Mouse (Mus musculus) forebrain, postnatal 0 days (tissue): Measurements from ENCODE around the gene Mzf1. TPM values are rescaled to one million over a fixed set of nuclear protein-coding genes. Genes with fewer than 3 reads are reported as not detected.

Experiments
- ATAC-seq: fragments of 200-750 bp; cut with Nextera tagmentation; 2 replicates; pipeline ENCODE4 v1.8.0; 2017; ENCODE audit warnings: mild to moderate bottlenecking, moderate library complexity
- DNase-seq: peaks from one replicate; pipeline ENCODE4 v3.0.0-alpha.2; 2015
- H3K27ac ChIP-seq: fragments of 300-500 bp; sonication (generic); 2 replicates; pipeline ENCODE4 v1.5.1; 2014; ENCODE audit warnings: low read depth, mild to moderate bottlenecking, antibody characterized with exemption, low read length, moderate library complexity, mixed read lengths
- H3K27me3 ChIP-seq: fragments of 300-500 bp; sonication (generic); 2 replicates; pipeline ENCODE4 v1.6.1; 2014; ENCODE audit warnings: mild to moderate bottlenecking, low read length, mixed read lengths; ENCODE audit not compliant: insufficient read depth
- H3K36me3 ChIP-seq: fragments of 300-500 bp; sonication (generic); 2 replicates; pipeline ENCODE4 v1.6.1; 2014; ENCODE audit warnings: mild to moderate bottlenecking, moderate library complexity; ENCODE audit not compliant: insufficient read depth
- H3K4me1 ChIP-seq: fragments of 300-500 bp; sonication (generic); 2 replicates; pipeline ENCODE4 v1.6.1; 2014; ENCODE audit warnings: antibody characterized with exemption; ENCODE audit not compliant: insufficient read depth
- H3K4me2 ChIP-seq: fragments of 300-500 bp; sonication (generic); 2 replicates; pipeline ENCODE4 v1.6.1; 2014; ENCODE audit warnings: low read depth, mild to moderate bottlenecking, moderate library complexity
- H3K4me3 ChIP-seq: fragments of 300-500 bp; sonication (generic); 2 replicates; pipeline ENCODE4 v1.5.1; 2014; ENCODE audit warnings: low read depth, low read length, mixed read lengths
- H3K9ac ChIP-seq: fragments of 300-500 bp; sonication (generic); 2 replicates; pipeline ENCODE4 v1.6.1; 2014; ENCODE audit warnings: mild to moderate bottlenecking
- H3K9me3 ChIP-seq: fragments of 300-500 bp; sonication (generic); 2 replicates; pipeline ENCODE4 v1.6.1; 2016; ENCODE audit warnings: low read length
- CTCF ChIP-seq: sonication (generic); IDR thresholded peaks from 2 replicates; pipeline ENCODE4 v1.5.1; 2016; ENCODE audit warnings: antibody characterized with exemption, control low read depth, low read depth
- WGBS: fragments of 180-500 bp; shearing (Covaris S2); extraction: QIAGEN DNeasy Blood & Tissue Kit; methylation state at CpG from one replicate; pipeline ENCODE4 v1.1.7; 2014; 5-methylcytosine and 5-hydroxymethylcytosine counted together
- polyA plus RNA-seq: library from polyadenylated mRNA; unstranded; fragments of >200 nt; fragmentation: Nextera tagmentation; extraction: Ambion mirVana; gene quantifications from 2 replicates; pipeline ENCODE4 v1.2.1, GENCODE M21; 2015
- total RNA-seq: library from RNA; depleted of rRNA; stranded (reverse); fragments of >200 nt; gene quantifications from 2 replicates; pipeline ENCODE4 v1.2.3, GENCODE M21; 2014

The Mzf1 gene
- total and polyA plus RNA-seq, 2 experiments from 2014 or later: 12.9 to 15.1 TPM

DNA sequence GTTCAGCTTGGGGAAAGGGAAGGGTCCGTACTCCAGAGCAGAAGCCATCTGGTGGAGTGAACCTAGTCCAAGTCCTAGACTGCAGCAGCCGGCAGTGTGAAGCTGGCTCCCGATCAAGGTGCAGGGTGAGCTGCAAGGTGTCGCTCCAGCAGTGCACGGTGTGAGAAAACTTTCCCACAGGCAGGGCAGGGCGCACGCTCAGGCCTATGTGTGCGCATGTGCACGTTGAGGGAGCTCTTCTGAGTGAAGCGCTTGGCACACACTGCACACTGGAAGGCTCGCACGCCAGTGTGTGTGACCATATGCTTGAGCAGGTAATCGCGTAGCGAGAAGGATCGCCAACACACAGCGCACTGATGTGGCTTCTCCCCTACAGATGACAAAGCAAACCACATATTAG lies 48.6 kb downstream of the Mzf1 start:
- Histone ChIP-seq H3K27me3 (no peaks in the 10 kb centered on the region), H3K4me2 (no peak overlapping the region), H3K4me3 (no peak overlapping the region), H3K9me3 (no peaks in the 10 kb centered on the region), H3K9ac (no peak overlapping the region), H3K4me1 (0 out of 2 replicates have a peak, but pooled peaks cover 6% of the 10 kb centered on the region), H3K36me3 (peaks cover 35% of the 10 kb centered on the region), H3K27ac (no peak overlapping the region)
- no peak for TF ChIP-seq CTCF
- 81% methylated on average over 17 of the region's 17 CpGs for WGBS
- ATAC-seq: no peak
- no peak for DNase-seq

DNA sequence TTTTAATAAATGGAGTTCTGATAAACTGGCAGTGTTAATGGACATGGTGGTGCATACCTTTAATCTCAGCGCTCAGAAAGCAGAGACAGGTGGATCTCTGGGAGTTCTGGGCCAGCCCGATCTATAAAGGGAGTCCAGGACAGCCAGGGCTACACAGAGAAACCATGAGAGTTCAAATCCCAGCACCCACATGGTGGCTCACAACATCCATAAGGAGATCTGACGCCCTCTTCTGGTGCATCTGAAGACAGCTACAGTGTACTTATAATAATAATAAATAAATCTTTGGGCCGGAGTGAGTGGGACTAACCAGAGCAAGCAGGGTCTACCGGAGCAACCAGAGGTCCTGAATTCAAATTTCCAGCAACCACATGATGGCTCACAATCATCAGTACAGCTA lies 51.2 kb downstream of the Mzf1 start:
- H3K27me3 ChIP-seq: no peaks in the 10 kb centered on the region
- no peaks in the 10 kb centered on the region for H3K9me3 ChIP-seq
- 73% methylated on average over 5 of the region's 5 CpGs for WGBS
- no peak overlapping the region for H3K4me2 ChIP-seq
- H3K4me3 ChIP-seq: no peak overlapping the region
- peaks cover 35% of the 10 kb centered on the region for H3K36me3 ChIP-seq
- no peak for ATAC-seq
- H3K9ac ChIP-seq: no peak overlapping the region
- no peak for DNase-seq
- no peaks in the 10 kb centered on the region for H3K4me1 ChIP-seq
- H3K27ac ChIP-seq: no peak overlapping the region
- no peak for TF ChIP-seq CTCF

DNA sequence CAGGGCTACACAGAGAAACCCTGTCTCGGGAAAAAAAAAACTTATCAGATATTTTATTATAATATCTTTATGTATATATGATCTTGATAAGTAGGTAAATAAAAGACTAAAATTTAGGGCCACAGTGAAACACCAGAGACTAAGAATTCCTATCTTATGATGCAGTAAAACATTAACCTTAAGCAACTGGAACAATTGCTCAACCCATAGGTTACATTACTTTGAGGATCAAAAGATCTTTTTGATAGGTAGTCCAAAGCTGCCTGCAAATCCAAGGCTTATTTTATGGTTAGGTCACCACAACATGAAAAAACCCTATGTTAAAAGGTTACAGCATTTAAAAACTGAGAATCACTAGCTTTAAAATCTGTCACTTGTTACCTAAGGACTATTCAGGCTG lies 53.0 kb downstream of the Mzf1 start:
- Histone ChIP-seq H3K9me3 (no peaks in the 10 kb centered on the region), H3K4me1 (no peaks in the 10 kb centered on the region), H3K4me2 (no peak overlapping the region), H3K27ac (no peak overlapping the region), H3K9ac (no peak overlapping the region), H3K36me3 (peaks cover 22% of the 10 kb centered on the region), H3K27me3 (no peaks in the 10 kb centered on the region), H3K4me3 (no peak overlapping the region)
- TF ChIP-seq CTCF: no peak
- 73% methylated on average over 1 of the region's 1 CpGs for WGBS
- no peak for DNase-seq
- no peak for ATAC-seq

- H3K4me2 ChIP-seq: no peak within 1 kb of the TSS
- TF ChIP-seq CTCF: no peak
- no peak for ATAC-seq
- H3K36me3 ChIP-seq: peaks cover 1% of the 10 kb centered on the region; the same call in 1 of the 2 replicates
- DNase-seq: no peak
- 79% methylated on average over 3 of the region's 3 CpGs for WGBS
- H3K9me3 ChIP-seq: no peaks in the 10 kb centered on the region
- H3K4me1 ChIP-seq: no peaks in the 10 kb centered on the region
- no peak within 1 kb of the TSS for H3K27ac ChIP-seq
- H3K4me3 ChIP-seq: no peak within 1 kb of the TSS
- no peak within 1 kb of the TSS for H3K9ac ChIP-seq
- H3K27me3 ChIP-seq: no peaks in the 10 kb centered on the region
Measured at GRCm38 (mm10) chr7:12998851-12999250, 55.7 kb downstream of the Mzf1 start, which contains the start of gene Trim28. Trim28 (plus strand) TSS chr7:12999114.

- no peaks in the 10 kb centered on the region for H3K36me3 ChIP-seq
- H3K27me3 ChIP-seq: no peaks in the 10 kb centered on the region
- WGBS: 80% methylated on average over 5 of the region's 5 CpGs
- DNase-seq (no peak), ATAC-seq (no peak)
- H3K9ac ChIP-seq: no peak within 1 kb of the TSS
- no peak within 1 kb of the TSS for H3K4me2 ChIP-seq
- no peaks in the 10 kb centered on the region for H3K9me3 ChIP-seq
- TF ChIP-seq CTCF: no peak
- H3K4me1 ChIP-seq: no peaks in the 10 kb centered on the region
- H3K27ac ChIP-seq: no peak within 1 kb of the TSS
- H3K4me3 ChIP-seq: no peak within 1 kb of the TSS
Measured at GRCm38 (mm10) chr7:12998053-12998452, 56.5 kb downstream of the Mzf1 start, which contains the start of gene Slc27a5. Slc27a5 (minus strand) TSS chr7:12998192.

DNA sequence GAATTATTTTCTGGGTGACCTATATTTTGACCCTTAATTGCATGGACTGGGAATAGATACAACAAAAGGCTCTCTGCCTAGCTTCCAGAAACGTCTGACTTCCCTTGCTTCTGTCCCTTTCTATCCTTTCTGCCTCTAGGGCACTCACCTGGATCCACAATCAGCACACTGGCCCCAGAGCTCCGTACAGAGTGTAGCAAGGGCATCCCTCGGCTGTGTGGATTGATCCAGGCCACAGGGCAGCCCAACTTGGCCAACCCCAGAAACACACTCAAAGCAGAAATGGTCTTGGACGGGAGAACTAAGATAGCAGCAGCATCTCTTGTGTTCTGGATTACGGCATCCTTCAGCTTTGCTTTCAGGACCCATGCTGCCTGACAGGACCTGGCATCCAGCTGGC lies 57.3 kb downstream of the Mzf1 start:
- WGBS: 66% methylated on average over 5 of the region's 5 CpGs

GRCm38 (mm10) chr7:12995862-12996261 lies 58.7 kb downstream of the Mzf1 start:
- no peak for ATAC-seq
- no peaks in the 10 kb centered on the region for H3K27me3 ChIP-seq

More for the DNA sequence above, 57.3 kb downstream of the Mzf1 start:
- no peak overlapping the region for H3K9ac ChIP-seq
- TF ChIP-seq CTCF: no peak
- H3K27ac ChIP-seq: no peak overlapping the region
- H3K4me3 ChIP-seq: no peak overlapping the region
- no peak for ATAC-seq
- no peaks in the 10 kb centered on the region for H3K9me3 ChIP-seq
- H3K4me1 ChIP-seq: no peaks in the 10 kb centered on the region
- H3K27me3 ChIP-seq: no peaks in the 10 kb centered on the region
- H3K36me3 ChIP-seq: no peaks in the 10 kb centered on the region
- H3K4me2 ChIP-seq: no peak overlapping the region
- no peak for DNase-seq

More at GRCm38 (mm10) chr7:12995862-12996261, 58.7 kb downstream of the Mzf1 start:
- DNase-seq: no peak
- Histone ChIP-seq H3K36me3 (no peaks in the 10 kb centered on the region), H3K9ac (no peak overlapping the region), H3K27ac (no peak overlapping the region), H3K9me3 (no peaks in the 10 kb centered on the region), H3K4me3 (no peak overlapping the region), H3K4me2 (no peak overlapping the region), H3K4me1 (no peaks in the 10 kb centered on the region)
- no peak for TF ChIP-seq CTCF
